Mouse (Mus musculus) MEL (cell line): ENCODE measurements around the gene Epb41l2. TPM values are rescaled to one million over a fixed set of nuclear protein-coding genes. Genes with fewer than 3 reads are reported as not detected.

Experiments used
- DNase-seq: peaks from one replicate; pipeline ENCODE4 v3.0.0; 2011; ENCODE audit warnings: low read depth, low spot score
- H3K27ac ChIP-seq: 2 replicates; pipeline ENCODE4 v1.5.1; 2012; ENCODE audit warnings: low read depth, mild to moderate bottlenecking, control low read depth, low read length, moderate library complexity; ENCODE audit not compliant: control insufficient read depth
- H3K27me3 ChIP-seq, 2 experiments: fragments of 150-350 bp in 1 of 2; sonication (generic) in 1 of 2; 2 replicates each; pipeline ENCODE4 v1.6.1; 2012; ENCODE audit warnings: low read length in 2 of 2, mild to moderate bottlenecking in 2 of 2, improper control_type of control experiment in 1 of 2, moderate library complexity in 1 of 2; ENCODE audit not compliant: insufficient read depth in 2 of 2, control insufficient read depth in 1 of 2
- H3K36me3 ChIP-seq, 2 experiments: 2 replicates each; pipeline ENCODE4 v1.6.1; 2012 to 2014; ENCODE audit warnings: low read length in 2 of 2, improper control_type of control experiment in 1 of 2, inconsistent platforms in 1 of 2, mild to moderate bottlenecking in 1 of 2; ENCODE audit not compliant: insufficient read depth in 2 of 2, control insufficient read depth in 1 of 2
- H3K4me1 ChIP-seq, 2 experiments: fragments of 150-350 bp in 1 of 2; sonication (generic) in 1 of 2; 2 replicates each; pipeline ENCODE4 v1.6.1; 2012; ENCODE audit warnings: low read length in 2 of 2, improper control_type of control experiment in 1 of 2, mild to moderate bottlenecking in 1 of 2; ENCODE audit not compliant: insufficient read depth in 2 of 2, control insufficient read depth in 1 of 2
- H3K4me3 ChIP-seq, 2 experiments: fragments of 150-350 bp in 1 of 2; sonication (generic) in 1 of 2; 2 replicates each; pipeline ENCODE4 v1.5.1; 2012; ENCODE audit warnings: low read depth in 2 of 2, low read length in 2 of 2, mild to moderate bottlenecking in 2 of 2, moderate library complexity in 2 of 2, control low read depth in 1 of 2, improper control_type of control experiment in 1 of 2; ENCODE audit not compliant: control insufficient read depth in 1 of 2, insufficient read depth in 1 of 2
- H3K79me2 ChIP-seq: 2 replicates; pipeline ENCODE4 v1.6.1; 2012; ENCODE audit warnings: mild to moderate bottlenecking, low read length, moderate library complexity; ENCODE audit not compliant: control insufficient read depth, poor library complexity, insufficient read depth
- H3K9ac ChIP-seq: 2 replicates; pipeline ENCODE4 v1.6.1; 2012; ENCODE audit warnings: low read depth, mild to moderate bottlenecking, control low read depth, low read length, moderate library complexity; ENCODE audit not compliant: control insufficient read depth, poor library complexity, severe bottlenecking
- H3K9me3 ChIP-seq: fragments of 150-350 bp; sonication (generic); replicated peaks from 2 replicates; pipeline ENCODE4 v1.6.1; 2012; ENCODE audit warnings: mild to moderate bottlenecking, low read length, improper control_type of control experiment, moderate library complexity; ENCODE audit not compliant: insufficient read depth
- CHD1 ChIP-seq: IDR thresholded peaks from 2 replicates; pipeline ENCODE4 v1.6.1; 2012; ENCODE audit warnings: low read depth, mild to moderate bottlenecking, inconsistent platforms, low read length, improper control_type of control experiment
- CHD2 ChIP-seq: IDR thresholded peaks from 2 replicates; pipeline ENCODE4 v1.6.1; 2011; ENCODE audit warnings: low read length, improper control_type of control experiment
- CTCF ChIP-seq, 3 experiments: IDR thresholded peaks in 2 of 3; conservative IDR thresholded peaks in 1 of 3; 2 replicates each; pipeline ENCODE4 v1.5.1; 2011 to 2012; ENCODE audit warnings: low read length in 3 of 3, low read depth in 2 of 3, mild to moderate bottlenecking in 2 of 3, improper control_type of control experiment in 1 of 3, inconsistent platforms in 1 of 3, mixed read lengths in 1 of 3, moderate library complexity in 1 of 3; ENCODE audit not compliant: control insufficient read depth in 1 of 3, insufficient read depth in 1 of 3, poor library complexity in 1 of 3, severe bottlenecking in 1 of 3
- ELF1 ChIP-seq: IDR thresholded peaks from 2 replicates; pipeline ENCODE4 v1.6.1; 2014; ENCODE audit warnings: low read depth, mild to moderate bottlenecking, inconsistent platforms, low read length, improper control_type of control experiment, moderate library complexity
- EP300 ChIP-seq, 2 experiments: IDR thresholded peaks; 2 replicates each; pipeline ENCODE4 v1.6.1; 2011; ENCODE audit warnings: improper control_type of control experiment in 2 of 2, low read length in 2 of 2, low read depth in 1 of 2, mild to moderate bottlenecking in 1 of 2
- ETS1 ChIP-seq: IDR thresholded peaks from 2 replicates; pipeline ENCODE4 v1.6.1; 2012; ENCODE audit warnings: low read depth, mild to moderate bottlenecking, inconsistent platforms, low read length, improper control_type of control experiment, moderate library complexity
- GATA1 ChIP-seq: IDR thresholded peaks from 2 replicates; pipeline ENCODE4 v1.6.1; 2011; ENCODE audit warnings: low read depth, low read length, improper control_type of control experiment
- HCFC1 ChIP-seq: IDR thresholded peaks from 2 replicates; pipeline ENCODE4 v1.6.1; 2012; ENCODE audit warnings: low read depth, mild to moderate bottlenecking, inconsistent platforms, low read length, improper control_type of control experiment, moderate library complexity
- KAT2A ChIP-seq: conservative IDR thresholded peaks from 2 replicates; pipeline ENCODE4 v1.6.1; 2012; ENCODE audit warnings: low read depth, low read length, improper control_type of control experiment, inconsistent platforms
- MAX ChIP-seq: IDR thresholded peaks from 2 replicates; pipeline ENCODE4 v1.6.1; 2011; ENCODE audit warnings: low read length, improper control_type of control experiment
- MEF2A ChIP-seq: IDR thresholded peaks from 2 replicates; pipeline ENCODE4 v1.6.1; 2014; ENCODE audit warnings: low read depth, mild to moderate bottlenecking, inconsistent platforms, low read length, improper control_type of control experiment; ENCODE audit not compliant: poor library complexity, insufficient replicate concordance, severe bottlenecking; ENCODE audit errors: extremely low read depth
- MYC ChIP-seq: IDR thresholded peaks from 2 replicates; pipeline ENCODE4 v1.6.1; 2011; ENCODE audit warnings: low read depth, mild to moderate bottlenecking, low read length, improper control_type of control experiment, moderate library complexity
- NELFE ChIP-seq: IDR thresholded peaks from 2 replicates; pipeline ENCODE4 v1.6.1; 2011; ENCODE audit warnings: low read depth, low read length, improper control_type of control experiment
- NRF1 ChIP-seq: IDR thresholded peaks from 2 replicates; pipeline ENCODE4 v1.6.1; 2014; ENCODE audit warnings: low read depth, mild to moderate bottlenecking, inconsistent platforms, low read length, improper control_type of control experiment, moderate library complexity; ENCODE audit not compliant: poor library complexity, insufficient read depth, severe bottlenecking
- RCOR1 ChIP-seq: IDR thresholded peaks from 2 replicates; pipeline ENCODE4 v1.6.1; 2012; ENCODE audit warnings: low read depth, mild to moderate bottlenecking, inconsistent platforms, low read length, improper control_type of control experiment
- SIN3A ChIP-seq: IDR thresholded peaks from 2 replicates; pipeline ENCODE4 v1.6.1; 2012; ENCODE audit warnings: low read length, improper control_type of control experiment, inconsistent platforms
- SMC3 ChIP-seq: IDR thresholded peaks from 2 replicates; pipeline ENCODE4 v1.6.1; 2011; ENCODE audit warnings: low read depth, low read length, improper control_type of control experiment
- TBP ChIP-seq: IDR thresholded peaks from 2 replicates; pipeline ENCODE4 v1.8.0; 2011; ENCODE audit warnings: low read depth, low read length, improper control_type of control experiment
- TCF12 ChIP-seq: IDR thresholded peaks from 2 replicates; pipeline ENCODE4 v1.6.1; 2014; ENCODE audit warnings: low read depth, mild to moderate bottlenecking, inconsistent platforms, low read length, improper control_type of control experiment, moderate library complexity
- ZC3H11A ChIP-seq: IDR thresholded peaks from 2 replicates; pipeline ENCODE4 v1.6.1; 2012; ENCODE audit warnings: low read depth, mild to moderate bottlenecking, inconsistent platforms, low read length, improper control_type of control experiment
- polyA plus RNA-seq, 2 experiments: library from polyadenylated mRNA; stranded (reverse) in 1 of 2; unstranded in 1 of 2; fragments of >175 nt in 1 of 2; fragments of >200 nt in 1 of 2; gene quantifications; 2 replicates each; pipeline versions ENCODE4 v1.2.1 to v1.2.4; 2012; ENCODE audit warnings: low replicate concordance in 2 of 2, low read depth in 1 of 2; ENCODE audit not compliant: insufficient read length in 2 of 2, insufficient read depth in 1 of 2, missing spikeins in 1 of 2
- total RNA-seq: library from RNA; depleted of rRNA; stranded (reverse); fragments of 300-350 nt; gene quantifications from 2 replicates; pipeline ENCODE4 v1.2.3, GENCODE M21; 2012

Epb41l2 gene
- total and polyA plus RNA-seq, 3 experiments = 4.7 to 23.7 TPM; not detected in 1

DNA sequence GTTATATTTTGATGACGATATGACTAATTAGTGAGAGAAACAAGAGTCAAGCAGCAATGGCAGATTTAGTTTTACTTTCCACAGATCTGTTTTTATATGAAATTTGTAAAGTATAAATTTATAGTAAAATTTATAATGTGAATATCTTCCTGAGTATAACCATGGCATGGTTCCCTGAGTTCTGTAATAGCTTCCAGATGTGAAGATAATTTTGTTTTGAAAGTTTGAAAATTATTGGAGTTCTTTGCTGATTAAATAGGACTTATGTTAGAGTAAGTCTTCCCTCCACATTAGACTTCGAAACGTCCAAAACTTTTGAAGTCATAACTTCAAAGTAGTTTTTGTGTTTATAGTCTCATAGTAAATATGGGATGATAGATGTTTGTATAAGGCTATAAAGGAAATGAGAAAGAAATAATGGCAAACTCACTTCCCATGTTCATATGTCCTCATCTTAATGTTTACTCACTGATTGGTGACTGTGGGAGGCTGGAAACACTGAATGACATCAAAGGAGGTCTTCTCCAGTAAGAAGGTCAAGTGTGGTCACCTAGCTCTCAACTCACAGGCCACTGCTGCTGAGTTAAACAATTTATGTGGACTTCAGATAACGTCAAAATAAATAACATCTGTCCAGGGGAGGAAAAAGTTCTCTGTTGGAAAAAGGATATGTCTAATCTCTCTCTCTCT is 26.1 kb upstream of the Epb41l2 start:
- H3K36me3 ChIP-seq = no peaks in the 10 kb centered on the region
- H3K27me3 ChIP-seq = no peaks in the 10 kb centered on the region
- no peak for TF ChIP-seq ZC3H11A
- TF ChIP-seq MAX = no peak
- TF ChIP-seq SIN3A = no peak
- no peak for TF ChIP-seq NRF1
- no peak for TF ChIP-seq MEF2A
- TF ChIP-seq ETS1 = no peak
- DNase-seq = no peak
- no peak overlapping the region for H3K9ac ChIP-seq
- H3K27ac ChIP-seq = no peak overlapping the region
- no peaks in the 10 kb centered on the region for H3K4me1 ChIP-seq
- no peaks in the 10 kb centered on the region for H3K9me3 ChIP-seq
- no peak overlapping the region for H3K4me3 ChIP-seq
- no peaks in the 10 kb centered on the region for H3K79me2 ChIP-seq

DNA sequence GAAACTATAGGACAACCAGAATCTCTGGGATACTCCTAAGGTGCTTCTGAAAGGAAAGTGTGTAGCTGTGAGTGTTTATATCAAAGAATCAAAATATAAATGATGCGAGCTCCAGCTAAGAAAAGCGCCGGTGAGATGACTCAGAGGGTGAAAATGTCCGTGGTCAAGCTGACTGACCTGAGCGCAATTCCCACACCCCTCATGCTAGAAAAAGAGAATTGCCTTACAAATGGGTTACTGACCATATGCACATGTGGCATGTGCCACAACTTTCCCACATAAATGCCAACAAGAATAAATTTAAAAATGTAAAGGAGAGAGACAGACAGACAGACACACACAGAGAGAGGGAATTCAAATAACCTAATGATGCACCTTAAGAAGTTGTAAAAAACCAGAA is 18.9 kb upstream of the Epb41l2 start:
- H3K27ac ChIP-seq = no peak overlapping the region
- no peaks in the 10 kb centered on the region for H3K9me3 ChIP-seq
- DNase-seq = no peak
- no peaks in the 10 kb centered on the region for H3K79me2 ChIP-seq
- no peaks in the 10 kb centered on the region for H3K36me3 ChIP-seq
- H3K4me3 ChIP-seq = no peak overlapping the region
- TF ChIP-seq ELF1 (no peak), SMC3 (no peak), MYC (no peak), CHD2 (no peak), NELFE (no peak), HCFC1 (no peak), TCF12 (no peak), CTCF (IDR thresholded peaks at IDR 0.05 in 2 of 3, conservative IDR thresholded peaks at IDR 0.05 in 1 of 3; ENCODE audit: control insufficient read depth in 1 of 3, insufficient read depth in 1 of 3, low read depth in 2 of 3, low read length in 3 of 3, poor library complexity in 1 of 3, severe bottlenecking in 1 of 3) (no peak), MAX (no peak), TBP (no peak), CHD1 (no peak), RCOR1 (no peak), ZC3H11A (no peak), GATA1 (no peak), EP300 (IDR thresholded peaks at IDR 0.05; ENCODE audit: low read depth in 1 of 2, low read length in 2 of 2) (no peak), KAT2A (no peak)
- no peak overlapping the region for H3K9ac ChIP-seq
- no peaks in the 10 kb centered on the region for H3K27me3 ChIP-seq
- H3K4me1 ChIP-seq = no peaks in the 10 kb centered on the region
